Mouse (Mus musculus): Measurements from ENCODE around the gene Tmod1. TPM values are rescaled to one million over a fixed set of nuclear protein-coding genes. Genes with fewer than 3 reads are reported as not detected.

The Tmod1 gene
- 1.9 and 2.1 TPM in 2 replicates for polyA plus RNA-seq (2015; fragmentation: Nextera tagmentation; extraction: Ambion mirVana)

GRCm38 (mm10) chr4:46038892-46039751 lies at the start of gene Tmod1:
TSS of gene Tmod1 (plus strand) at chr4:46038935.
- WGBS = 1% methylated on average over 61 of the region's 72 CpGs
- Histone ChIP-seq H3K4me1 (replicated peaks) (peaks cover 28% of the 10 kb centered on the region), H3K9me3 (no peaks in the 10 kb centered on the region), H3K9ac (peak within 1 kb of the TSS; percentile 76), H3K4me2 (peak within 1 kb of the TSS; percentile 95), H3K4me3 (peak within 1 kb of the TSS; percentile 57), H3K27ac (no peak within 1 kb of the TSS), H3K27me3 (peaks cover 65% of the 10 kb centered on the region), H3K36me3 (no peaks in the 10 kb centered on the region)
- ATAC-seq (ENCODE audit: low FRiP score) = peak; percentile 69; the same call in 1 of the 2 replicates

GRCm38 (mm10) chr4:45990427-45991135 lies 48.2 kb upstream of the Tmod1 start:
- 72% methylated on average over 6 of the region's 6 CpGs for WGBS
- no peak for ATAC-seq (ENCODE audit: low FRiP score)
- no peak overlapping the region for H3K27ac ChIP-seq
- peaks cover 14% of the 10 kb centered on the region; the same call in 1 of the 2 replicates for H3K36me3 ChIP-seq
- no peak overlapping the region for H3K4me2 ChIP-seq
- no peaks in the 10 kb centered on the region for H3K27me3 ChIP-seq
- peaks cover 6% of the 10 kb centered on the region; the same call in 1 of the 2 replicates for H3K4me1 ChIP-seq (replicated peaks)
- no peaks in the 10 kb centered on the region for H3K9me3 ChIP-seq
- H3K9ac ChIP-seq = no peak overlapping the region
- H3K4me3 ChIP-seq = no peak overlapping the region

GRCm38 (mm10) chr4:45998536-45998935 lies 40.2 kb upstream of the Tmod1 start:
- no peak overlapping the region for H3K4me3 ChIP-seq
- H3K9me3 ChIP-seq = no peaks in the 10 kb centered on the region
- no peak overlapping the region for H3K27ac ChIP-seq
- 83% methylated on average over 4 of the region's 4 CpGs for WGBS
- no peaks in the 10 kb centered on the region for H3K27me3 ChIP-seq
- peaks cover 11% of the 10 kb centered on the region; the same call in 1 of the 2 replicates for H3K36me3 ChIP-seq
- H3K4me2 ChIP-seq = no peak overlapping the region
- no peaks in the 10 kb centered on the region for H3K4me1 ChIP-seq (replicated peaks)
- no peak for ATAC-seq (ENCODE audit: low FRiP score)
- H3K9ac ChIP-seq = no peak overlapping the region

GRCm38 (mm10) chr4:46008142-46008793 lies 30.5 kb upstream of the Tmod1 start:
- H3K9me3 ChIP-seq = no peaks in the 10 kb centered on the region
- WGBS = 85% methylated on average over 5 of the region's 5 CpGs
- ATAC-seq (ENCODE audit: low FRiP score) = no peak
- no peaks in the 10 kb centered on the region for H3K4me1 ChIP-seq (replicated peaks)
- no peak overlapping the region for H3K27ac ChIP-seq
- H3K27me3 ChIP-seq = no peaks in the 10 kb centered on the region
- no peak overlapping the region for H3K9ac ChIP-seq
- H3K4me3 ChIP-seq = no peak overlapping the region
- H3K4me2 ChIP-seq = no peak overlapping the region
- peaks cover 56% of the 10 kb centered on the region for H3K36me3 ChIP-seq

- 88% methylated on average over 2 of the region's 2 CpGs for WGBS
- no peak for ATAC-seq (ENCODE audit: low FRiP score)
Observed at GRCm38 (mm10) chr4:46011698-46012097, 27.0 kb upstream of the Tmod1 start.

GRCm38 (mm10) chr4:46015605-46016004 lies 23.1 kb upstream of the Tmod1 start:
- Histone ChIP-seq H3K27me3 (no peaks in the 10 kb centered on the region), H3K9ac (no peak overlapping the region), H3K27ac (no peak overlapping the region), H3K4me3 (no peak overlapping the region), H3K36me3 (peaks cover 29% of the 10 kb centered on the region), H3K4me2 (no peak overlapping the region), H3K9me3 (no peaks in the 10 kb centered on the region), H3K4me1 (replicated peaks) (no peaks in the 10 kb centered on the region)
- 87% methylated on average over 1 of the region's 1 CpGs for WGBS
- no peak for ATAC-seq (ENCODE audit: low FRiP score)

More at GRCm38 (mm10) chr4:46011698-46012097, 27.0 kb upstream of the Tmod1 start:
- no peaks in the 10 kb centered on the region for H3K27me3 ChIP-seq
- no peaks in the 10 kb centered on the region for H3K4me1 ChIP-seq (replicated peaks)
- no peak overlapping the region for H3K4me2 ChIP-seq
- no peak overlapping the region for H3K9ac ChIP-seq
- H3K4me3 ChIP-seq = no peak overlapping the region
- H3K27ac ChIP-seq = no peak overlapping the region
- no peaks in the 10 kb centered on the region for H3K9me3 ChIP-seq
- H3K36me3 ChIP-seq = peaks cover 45% of the 10 kb centered on the region

GRCm38 (mm10) chr4:46023021-46023481 lies 15.7 kb upstream of the Tmod1 start:
- H3K9me3 ChIP-seq = no peaks in the 10 kb centered on the region
- no peaks in the 10 kb centered on the region for H3K4me1 ChIP-seq (replicated peaks)
- H3K36me3 ChIP-seq = peaks cover 5% of the 10 kb centered on the region; the same call in 1 of the 2 replicates
- no peak overlapping the region for H3K4me3 ChIP-seq
- no peak for ATAC-seq (ENCODE audit: low FRiP score)
- H3K27ac ChIP-seq = no peak overlapping the region
- 85% methylated on average over 3 of the region's 3 CpGs for WGBS
- H3K27me3 ChIP-seq = no peaks in the 10 kb centered on the region
- H3K9ac ChIP-seq = no peak overlapping the region
- no peak overlapping the region for H3K4me2 ChIP-seq

GRCm38 (mm10) chr4:46025893-46026292 lies 12.8 kb upstream of the Tmod1 start:
- Histone ChIP-seq H3K4me2 (no peak overlapping the region), H3K27ac (no peak overlapping the region), H3K9ac (no peak overlapping the region), H3K9me3 (no peaks in the 10 kb centered on the region), H3K27me3 (no peaks in the 10 kb centered on the region), H3K4me1 (replicated peaks) (no peaks in the 10 kb centered on the region), H3K36me3 (no peaks in the 10 kb centered on the region; the same call in 1 of the 2 replicates), H3K4me3 (no peak overlapping the region)
- WGBS = 43% methylated on average over 7 of the region's 7 CpGs
- no peak for ATAC-seq (ENCODE audit: low FRiP score)

- Histone ChIP-seq H3K36me3 (no peaks in the 10 kb centered on the region; the same call in 1 of the 2 replicates), H3K4me1 (replicated peaks) (peaks cover 11% of the 10 kb centered on the region), H3K4me2 (no peak overlapping the region), H3K4me3 (no peak overlapping the region), H3K9me3 (no peaks in the 10 kb centered on the region), H3K9ac (peak overlapping the region; percentile 29; the same call in 1 of the 2 replicates), H3K27ac (no peak overlapping the region), H3K27me3 (no peaks in the 10 kb centered on the region)
- WGBS = 71% methylated on average over 6 of the region's 6 CpGs
- no peak for ATAC-seq (ENCODE audit: low FRiP score)
Observed at GRCm38 (mm10) chr4:46028224-46028623, 10.5 kb upstream of the Tmod1 start.

GRCm38 (mm10) chr4:46028781-46029180 lies 10.0 kb upstream of the Tmod1 start:
- Histone ChIP-seq H3K4me3 (no peak overlapping the region), H3K36me3 (no peaks in the 10 kb centered on the region; the same call in 1 of the 2 replicates), H3K9ac (no peak overlapping the region), H3K4me2 (no peak overlapping the region), H3K27ac (peak overlapping the region; percentile 40; the same call in 1 of the 2 replicates), H3K9me3 (no peaks in the 10 kb centered on the region), H3K4me1 (replicated peaks) (peaks cover 11% of the 10 kb centered on the region), H3K27me3 (no peaks in the 10 kb centered on the region)
- no peak for ATAC-seq (ENCODE audit: low FRiP score)
- WGBS = 84% methylated on average over 4 of the region's 4 CpGs

- no peak overlapping the region for H3K27ac ChIP-seq
- H3K27me3 ChIP-seq = no peaks in the 10 kb centered on the region
- no peak overlapping the region for H3K4me2 ChIP-seq
- no peaks in the 10 kb centered on the region for H3K9me3 ChIP-seq
- H3K9ac ChIP-seq = no peak overlapping the region
- H3K36me3 ChIP-seq = no peaks in the 10 kb centered on the region; the same call in 1 of the 2 replicates
- WGBS = 57% methylated on average over 9 of the region's 9 CpGs
- ATAC-seq (ENCODE audit: low FRiP score) = no peak
- H3K4me1 ChIP-seq (replicated peaks) = peaks cover 11% of the 10 kb centered on the region
- H3K4me3 ChIP-seq = no peak overlapping the region
Observed at GRCm38 (mm10) chr4:46029552-46029951, 9.2 kb upstream of the Tmod1 start.

GRCm38 (mm10) chr4:46032448-46032847 lies 6.3 kb upstream of the Tmod1 start:
- Histone ChIP-seq H3K27me3 (peaks cover 17% of the 10 kb centered on the region), H3K4me1 (replicated peaks) (peaks cover 11% of the 10 kb centered on the region), H3K27ac (no peak overlapping the region), H3K36me3 (no peaks in the 10 kb centered on the region), H3K4me2 (no peak overlapping the region), H3K9ac (no peak overlapping the region), H3K9me3 (no peaks in the 10 kb centered on the region), H3K4me3 (no peak overlapping the region)
- no peak for ATAC-seq (ENCODE audit: low FRiP score)
- WGBS = 70% methylated on average over 9 of the region's 9 CpGs
